Mouse (Mus musculus) bone marrow macrophage, adult 2 months (primary cell): Measurements from ENCODE around the gene Pde3a.

Source experiments
- CTCF ChIP-seq: IDR thresholded peaks from 2 replicates; pipeline ENCODE4 v1.5.1; 2012; ENCODE audit warnings: low read depth, mild to moderate bottlenecking, low read length, moderate library complexity
- POLR2A ChIP-seq: IDR thresholded peaks from 2 replicates; pipeline ENCODE4 v1.6.1; 2012; ENCODE audit warnings: mild to moderate bottlenecking, low read depth, low read length, borderline replicate concordance

DNA sequence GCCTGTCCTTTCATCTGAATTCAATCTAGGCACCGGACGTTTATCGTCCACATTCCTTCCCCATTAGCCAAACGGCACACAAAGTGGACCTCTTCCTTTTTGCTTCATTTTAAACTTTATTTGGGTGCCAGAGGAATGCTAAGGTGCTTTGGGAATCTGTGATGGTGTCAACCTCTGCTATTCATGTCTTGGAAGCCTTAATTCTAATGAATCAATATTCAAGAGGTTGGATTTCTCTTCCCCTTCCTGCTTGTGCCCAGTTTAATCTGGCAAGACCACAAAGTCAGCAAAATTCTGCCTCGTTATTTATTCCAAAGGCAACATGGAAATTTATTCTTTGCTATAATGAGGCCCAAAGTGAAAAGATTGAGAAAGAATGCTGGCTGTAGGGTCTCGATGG is 281.8 kb downstream of the Pde3a start:
- TF ChIP-seq CTCF: no peak
- no peak for TF ChIP-seq POLR2A
